Mouse (Mus musculus) midbrain, embryonic 12.5 days (tissue): Measurements from ENCODE around the gene Epb41l1. TPM values are rescaled to one million over a fixed set of nuclear protein-coding genes. Genes with fewer than 3 reads are reported as not detected.
"Not testable (repeated sequence)": the region's sequence is repeated elsewhere in the genome, so short reads cannot be mapped to it uniquely, and the experiment has no call there.

ENCODE experiments used
- ATAC-seq: fragments of 200-750 bp; cut with Nextera tagmentation; 2 replicates; pipeline ENCODE4 v1.8.0; 2017; ENCODE audit warnings: low read depth, moderate TSS enrichment, moderate library complexity; ENCODE audit not compliant: low FRiP score
- H3K27ac ChIP-seq: fragments of 300-500 bp; sonication (generic); replicated peaks from 2 replicates; pipeline ENCODE4 v1.5.1; 2016; ENCODE audit warnings: mild to moderate bottlenecking
- H3K27me3 ChIP-seq: fragments of 300-500 bp; sonication (generic); 2 replicates; pipeline ENCODE4 v1.6.1; 2016; ENCODE audit warnings: mild to moderate bottlenecking
- H3K36me3 ChIP-seq: fragments of 300-500 bp; sonication (generic); 2 replicates; pipeline ENCODE4 v1.6.1; 2016
- H3K4me1 ChIP-seq: fragments of 300-500 bp; sonication (generic); 2 replicates; pipeline ENCODE4 v1.6.1; 2016
- H3K4me2 ChIP-seq: fragments of 300-500 bp; sonication (generic); replicated peaks from 2 replicates; pipeline ENCODE4 v1.6.1; 2016; ENCODE audit warnings: mild to moderate bottlenecking, moderate library complexity
- H3K4me3 ChIP-seq: fragments of 300-500 bp; sonication (generic); 2 replicates; pipeline ENCODE4 v1.5.1; 2016; ENCODE audit warnings: mild to moderate bottlenecking
- H3K9ac ChIP-seq: fragments of 300-500 bp; sonication (generic); replicated peaks from 2 replicates; pipeline ENCODE4 v1.6.1; 2016; ENCODE audit warnings: mild to moderate bottlenecking, moderate library complexity
- H3K9me3 ChIP-seq: fragments of 300-500 bp; sonication (generic); 2 replicates; pipeline ENCODE4 v1.6.1; 2016; ENCODE audit warnings: mild to moderate bottlenecking
- WGBS: fragments of 180-500 bp; shearing (Covaris S2); methylation state at CpG from one replicate; pipeline ENCODE4 v1.1.7; 2016; 5-methylcytosine and 5-hydroxymethylcytosine counted together
- polyA plus RNA-seq: library from polyadenylated mRNA; unstranded; fragments of >200 nt; fragmentation: Nextera tagmentation; extraction: Ambion mirVana; gene quantifications from 2 replicates; pipeline ENCODE4 v1.2.1, GENCODE M21; 2016

The Epb41l1 gene
- polyA plus RNA-seq, 1 experiment from 2014 or later: 6.2 TPM

GRCm38 (mm10) chr2:156406987-156407386 is 13.7 kb upstream of the Epb41l1 start:
- WGBS: 8% methylated on average over 3 of the region's 3 CpGs

GRCm38 (mm10) chr2:156408168-156408567 is 12.5 kb upstream of the Epb41l1 start:
- 0 out of 2 replicates have a peak overlapping the region, but pooled peaks have one; percentile 52 for H3K27ac ChIP-seq
- no peak overlapping the region; the same call in 1 of the 2 replicates for H3K4me2 ChIP-seq
- peaks cover 10% of the 10 kb centered on the region for H3K4me1 ChIP-seq
- no peaks in the 10 kb centered on the region for H3K27me3 ChIP-seq
- H3K9ac ChIP-seq: no peak overlapping the region
- no peaks in the 10 kb centered on the region for H3K9me3 ChIP-seq
- no peak for ATAC-seq
- no peak overlapping the region for H3K4me3 ChIP-seq
- 21% methylated on average over 8 of the region's 8 CpGs for WGBS
- no peaks in the 10 kb centered on the region for H3K36me3 ChIP-seq

More at GRCm38 (mm10) chr2:156406987-156407386, 13.7 kb upstream of the Epb41l1 start:
- Histone ChIP-seq H3K27ac (peak overlapping the region; percentile 43), H3K36me3 (no peaks in the 10 kb centered on the region), H3K9ac (no peak overlapping the region), H3K4me3 (no peak overlapping the region), H3K9me3 (no peaks in the 10 kb centered on the region), H3K4me1 (peaks cover 10% of the 10 kb centered on the region), H3K4me2 (no peak overlapping the region), H3K27me3 (no peaks in the 10 kb centered on the region)
- peak; percentile 23; the same call in 1 of the 2 replicates for ATAC-seq

GRCm38 (mm10) chr2:156411348-156411747 is 9.4 kb upstream of the Epb41l1 start:
- not testable (repeated sequence) for H3K4me2 ChIP-seq, H3K9me3 ChIP-seq, H3K27me3 ChIP-seq, ATAC-seq, H3K27ac ChIP-seq, H3K36me3 ChIP-seq, H3K4me1 ChIP-seq, H3K9ac ChIP-seq, H3K4me3 ChIP-seq
- 86% methylated on average over 6 of the region's 7 CpGs for WGBS

DNA sequence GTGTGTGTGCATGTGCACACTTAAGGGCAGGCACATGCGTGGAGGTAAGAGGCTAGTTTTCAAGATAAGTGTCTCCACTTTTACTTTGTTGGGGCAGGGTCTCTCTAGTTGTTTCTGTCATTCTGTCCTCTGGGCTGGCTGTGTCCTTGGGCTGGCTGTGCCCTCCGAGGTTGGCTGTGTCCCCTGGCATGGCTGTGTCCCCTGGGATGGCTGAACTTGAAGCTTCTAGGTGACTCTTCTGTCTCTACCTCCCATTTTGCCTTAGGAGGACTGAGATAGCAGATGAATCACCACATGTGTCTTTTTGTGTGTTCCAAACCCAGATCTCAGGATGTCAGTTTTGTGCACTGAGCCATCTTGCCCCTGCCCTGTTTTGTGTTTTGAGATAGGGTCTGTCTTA is 5.7 kb upstream of the Epb41l1 start:
- no peaks in the 10 kb centered on the region for H3K36me3 ChIP-seq
- H3K4me1 ChIP-seq: 0 out of 2 replicates have a peak, but pooled peaks cover under 1% of the 10 kb centered on the region
- no peak overlapping the region for H3K4me2 ChIP-seq
- H3K4me3 ChIP-seq: no peak overlapping the region
- peaks cover 19% of the 10 kb centered on the region for H3K27me3 ChIP-seq
- no peaks in the 10 kb centered on the region for H3K9me3 ChIP-seq
- ATAC-seq: no peak
- no peak overlapping the region for H3K9ac ChIP-seq
- no peak overlapping the region for H3K27ac ChIP-seq
- 75% methylated on average over 2 of the region's 2 CpGs for WGBS

DNA sequence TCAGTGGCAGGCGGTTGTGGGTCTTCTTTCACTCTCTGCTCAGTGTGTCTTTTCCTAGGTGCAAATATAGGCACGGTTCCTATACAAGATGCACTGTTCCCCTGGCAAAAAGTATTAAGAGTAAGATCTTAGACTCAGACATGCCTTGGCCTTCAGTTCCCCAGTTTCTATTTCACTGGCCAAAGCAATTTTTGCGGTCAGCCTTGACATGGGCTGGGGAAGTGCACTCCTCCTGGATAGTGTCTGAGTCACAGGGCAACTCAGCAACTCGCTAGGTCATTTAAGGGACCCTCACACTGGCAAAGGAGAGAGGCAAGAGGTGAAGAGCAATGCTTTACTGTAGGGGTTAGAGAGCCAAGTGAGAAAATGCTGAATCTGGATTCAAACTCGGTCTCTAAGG is 5.0 kb upstream of the Epb41l1 start:
- no peak overlapping the region for H3K4me3 ChIP-seq
- ATAC-seq: no peak
- no peaks in the 10 kb centered on the region for H3K36me3 ChIP-seq
- no peak overlapping the region for H3K27ac ChIP-seq
- H3K9ac ChIP-seq: no peak overlapping the region
- WGBS: 73% methylated on average over 5 of the region's 5 CpGs
- H3K4me1 ChIP-seq: peaks cover 6% of the 10 kb centered on the region; the same call in 1 of the 2 replicates
- no peaks in the 10 kb centered on the region for H3K9me3 ChIP-seq
- peaks cover 26% of the 10 kb centered on the region for H3K27me3 ChIP-seq
- no peak overlapping the region for H3K4me2 ChIP-seq

DNA sequence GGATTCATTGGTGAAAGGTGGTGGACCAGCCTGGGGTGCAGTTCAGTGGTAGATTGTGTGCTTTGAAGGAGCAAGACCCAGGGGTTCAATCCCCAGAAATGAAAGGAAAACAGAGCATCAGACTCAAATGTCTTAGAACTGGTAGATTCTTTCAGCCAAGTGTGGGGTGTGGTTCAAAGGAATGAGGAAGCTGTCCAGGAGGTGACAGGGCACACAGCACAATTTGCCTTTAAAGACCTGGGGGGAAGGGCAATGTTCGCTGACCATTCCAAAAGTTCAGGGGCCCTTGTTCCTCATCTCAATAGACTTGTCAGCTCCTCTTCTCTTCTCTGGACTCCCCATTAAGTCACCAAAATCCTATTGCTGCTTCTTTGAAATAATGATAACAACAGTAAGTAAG is 3.5 kb upstream of the Epb41l1 start:
- ATAC-seq: no peak
- H3K36me3 ChIP-seq: no peaks in the 10 kb centered on the region
- H3K4me3 ChIP-seq: no peak overlapping the region
- no peak overlapping the region for H3K9ac ChIP-seq
- peaks cover 40% of the 10 kb centered on the region for H3K27me3 ChIP-seq
- no peak overlapping the region for H3K4me2 ChIP-seq
- H3K9me3 ChIP-seq: no peaks in the 10 kb centered on the region
- peaks cover 13% of the 10 kb centered on the region; the same call in 1 of the 2 replicates for H3K4me1 ChIP-seq
- WGBS: 79% methylated on average over 1 of the region's 1 CpGs
- no peak overlapping the region for H3K27ac ChIP-seq

- Histone ChIP-seq H3K36me3 (no peaks in the 10 kb centered on the region), H3K27ac (no peak overlapping the region), H3K4me1 (peaks cover 17% of the 10 kb centered on the region; the same call in 1 of the 2 replicates), H3K9ac (no peak overlapping the region), H3K4me2 (no peak overlapping the region), H3K9me3 (no peaks in the 10 kb centered on the region), H3K4me3 (no peak overlapping the region), H3K27me3 (peaks cover 51% of the 10 kb centered on the region)
- WGBS: 87% methylated on average over 5 of the region's 5 CpGs
- no peak for ATAC-seq
Observed at GRCm38 (mm10) chr2:156418467-156418866, 2.2 kb upstream of the Epb41l1 start.

- peak overlapping the region; percentile 79 for H3K27ac ChIP-seq
- no peaks in the 10 kb centered on the region for H3K36me3 ChIP-seq
- peaks cover 65% of the 10 kb centered on the region for H3K27me3 ChIP-seq
- H3K4me3 ChIP-seq: peak overlapping the region; percentile 67
- no peaks in the 10 kb centered on the region for H3K9me3 ChIP-seq
- peak overlapping the region; percentile 93 for H3K4me2 ChIP-seq
- ATAC-seq: peak; percentile 52; the same call in 1 of the 2 replicates
- peaks cover 20% of the 10 kb centered on the region for H3K4me1 ChIP-seq
- peak overlapping the region; percentile 68 for H3K9ac ChIP-seq
- 5% methylated on average over 14 of the region's 14 CpGs for WGBS
Observed at GRCm38 (mm10) chr2:156420327-156420693, 399 bp upstream of the Epb41l1 start.

- H3K9ac ChIP-seq: peak overlapping the region; percentile 68
- H3K27me3 ChIP-seq: peaks cover 65% of the 10 kb centered on the region
- peak; percentile 76 for ATAC-seq
- peak overlapping the region; percentile 93 for H3K4me2 ChIP-seq
- peak overlapping the region; percentile 79 for H3K27ac ChIP-seq
- no peaks in the 10 kb centered on the region for H3K36me3 ChIP-seq
- H3K9me3 ChIP-seq: no peaks in the 10 kb centered on the region
- 1% methylated on average over 36 of the region's 36 CpGs for WGBS
- peaks cover 25% of the 10 kb centered on the region for H3K4me1 ChIP-seq
- H3K4me3 ChIP-seq: peak overlapping the region; percentile 67
Observed at GRCm38 (mm10) chr2:156421381-156422110, 837 bp downstream of the Epb41l1 start.

DNA sequence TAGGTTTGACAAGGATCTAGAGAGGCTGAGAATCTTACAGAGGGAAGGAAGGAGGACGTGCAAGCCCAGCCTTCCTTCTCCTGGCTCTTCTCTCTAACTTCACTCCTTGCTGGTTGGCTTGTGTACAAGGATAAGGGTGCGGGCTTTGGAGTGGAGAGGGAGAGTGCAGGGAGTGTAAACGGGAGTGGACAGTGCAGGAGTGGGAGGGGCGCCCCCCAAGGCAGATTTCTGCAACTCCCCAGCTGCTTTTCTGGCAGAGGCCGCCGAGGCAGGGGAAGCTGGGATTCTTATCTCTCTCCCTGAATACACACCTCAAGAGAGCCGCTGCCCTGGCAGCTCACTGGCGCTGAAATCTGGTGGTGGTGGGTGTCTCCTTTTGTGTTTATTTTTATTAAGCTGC is 1.9 kb downstream of the Epb41l1 start:
- Histone ChIP-seq H3K27ac (no peak overlapping the region), H3K4me1 (peaks cover 25% of the 10 kb centered on the region), H3K9me3 (no peaks in the 10 kb centered on the region), H3K36me3 (no peaks in the 10 kb centered on the region), H3K27me3 (peaks cover 65% of the 10 kb centered on the region), H3K9ac (peak overlapping the region; percentile 51), H3K4me2 (peak overlapping the region; percentile 93), H3K4me3 (peak overlapping the region; percentile 67)
- WGBS: 13% methylated on average over 8 of the region's 8 CpGs
- ATAC-seq: no peak

DNA sequence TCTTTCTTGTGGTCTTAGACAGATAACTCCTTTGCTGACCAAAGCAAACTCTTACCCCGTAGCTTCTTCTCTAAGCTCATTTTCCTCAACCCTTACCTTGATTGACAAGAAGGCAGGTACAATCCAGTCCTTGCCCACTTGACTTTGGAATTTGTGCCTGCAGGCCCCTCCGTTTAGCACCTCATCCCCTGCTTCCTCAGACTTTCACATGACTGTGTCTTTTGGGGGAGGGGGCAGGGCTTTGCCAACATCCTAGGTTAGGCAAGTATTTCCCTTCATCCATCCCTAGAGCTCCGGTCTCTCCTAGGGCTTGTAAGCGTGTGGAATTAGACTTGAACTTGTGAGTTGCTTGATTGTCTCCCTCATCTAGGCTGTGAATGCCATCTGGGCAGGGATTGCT is 3.0 kb downstream of the Epb41l1 start:
- no peak overlapping the region for H3K4me2 ChIP-seq
- H3K4me1 ChIP-seq: peaks cover 25% of the 10 kb centered on the region
- no peak overlapping the region for H3K27ac ChIP-seq
- no peaks in the 10 kb centered on the region for H3K36me3 ChIP-seq
- H3K9me3 ChIP-seq: no peaks in the 10 kb centered on the region
- WGBS: 80% methylated on average over 4 of the region's 4 CpGs
- ATAC-seq: no peak
- H3K27me3 ChIP-seq: peaks cover 60% of the 10 kb centered on the region
- H3K4me3 ChIP-seq: no peak overlapping the region
- no peak overlapping the region for H3K9ac ChIP-seq

- no peak overlapping the region for H3K4me3 ChIP-seq
- H3K27me3 ChIP-seq: peaks cover 40% of the 10 kb centered on the region
- no peaks in the 10 kb centered on the region for H3K9me3 ChIP-seq
- 7% methylated on average over 2 of the region's 2 CpGs for WGBS
- ATAC-seq: no peak
- peaks cover 19% of the 10 kb centered on the region for H3K4me1 ChIP-seq
- H3K4me2 ChIP-seq: 0 out of 2 replicates have a peak overlapping the region, but pooled peaks have one; percentile 11
- H3K9ac ChIP-seq: no peak overlapping the region
- H3K27ac ChIP-seq: 0 out of 2 replicates have a peak overlapping the region, but pooled peaks have one; percentile 25
- H3K36me3 ChIP-seq: no peaks in the 10 kb centered on the region
Observed at GRCm38 (mm10) chr2:156425618-156426017, 4.9 kb downstream of the Epb41l1 start.
